Mouse (Mus musculus): ENCODE data around the gene Tbcel. TPM values are rescaled to one million over a fixed set of nuclear protein-coding genes. Genes with fewer than 3 reads are reported as not detected.

Gene Tbcel
- polyA plus RNA-seq, 1 experiment = 2.0 TPM

DNA sequence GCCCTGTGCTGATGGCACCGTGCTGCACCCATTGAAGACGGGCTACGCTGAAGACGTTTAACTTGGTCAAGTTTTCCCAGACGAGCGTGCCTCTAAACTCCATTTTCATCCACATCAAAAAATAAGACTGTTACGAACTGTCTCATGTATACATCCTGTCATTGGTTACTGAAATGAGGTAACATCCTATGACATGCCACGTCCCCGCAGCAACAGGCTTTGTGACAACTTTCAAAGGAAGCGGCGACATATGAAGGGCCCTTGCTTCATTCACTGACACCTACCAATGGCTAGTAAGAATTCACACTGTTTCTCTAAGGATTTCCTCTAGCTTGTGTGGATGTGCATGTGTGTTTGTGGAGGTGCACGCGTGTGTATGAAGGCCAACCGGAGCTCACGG is 38.3 kb downstream of the Tbcel start:
- Histone ChIP-seq H3K4me1 (peaks cover 79% of the 10 kb centered on the region), H3K27me3 (replicated peaks) (no peaks in the 10 kb centered on the region), H3K9me3 (no peaks in the 10 kb centered on the region), H3K36me3 (replicated peaks; ENCODE audit: low read length) (peaks cover 32% of the 10 kb centered on the region), H3K4me3 (replicated peaks) (no peak overlapping the region)
- TF ChIP-seq FLI1 (IDR thresholded peaks at IDR 0.05; ENCODE audit: low read length) (no peak), GATA1 (IDR thresholded peaks at IDR 0.05; ENCODE audit: borderline replicate concordance, low read length) (no peak)

DNA sequence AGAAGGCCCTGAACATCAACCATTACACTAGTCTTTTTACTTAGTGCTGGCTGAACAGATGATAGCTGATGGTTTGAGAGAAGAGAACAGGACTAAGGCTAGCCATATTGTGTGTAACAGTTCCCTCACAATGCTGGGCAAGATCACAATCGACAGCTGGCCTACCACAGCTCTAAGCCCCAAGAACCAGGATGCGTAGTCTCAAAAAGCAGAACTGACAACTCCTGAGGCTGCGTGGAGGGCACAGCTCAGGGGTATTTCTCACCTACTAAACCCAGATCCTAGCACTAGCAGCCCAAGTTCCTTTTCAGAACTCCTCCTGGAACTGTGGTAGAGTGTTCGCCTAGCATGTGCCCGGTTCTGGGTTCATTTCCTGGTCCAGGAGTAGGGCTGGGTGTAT is 39.2 kb downstream of the Tbcel start:
- Histone ChIP-seq H3K9me3 (no peaks in the 10 kb centered on the region), H3K27me3 (replicated peaks) (no peaks in the 10 kb centered on the region), H3K4me3 (replicated peaks) (no peak overlapping the region), H3K36me3 (replicated peaks; ENCODE audit: low read length) (peaks cover 32% of the 10 kb centered on the region), H3K4me1 (peaks cover 86% of the 10 kb centered on the region)
- TF ChIP-seq FLI1 (IDR thresholded peaks at IDR 0.05; ENCODE audit: low read length) (no peak), GATA1 (IDR thresholded peaks at IDR 0.05; ENCODE audit: borderline replicate concordance, low read length) (no peak)

DNA sequence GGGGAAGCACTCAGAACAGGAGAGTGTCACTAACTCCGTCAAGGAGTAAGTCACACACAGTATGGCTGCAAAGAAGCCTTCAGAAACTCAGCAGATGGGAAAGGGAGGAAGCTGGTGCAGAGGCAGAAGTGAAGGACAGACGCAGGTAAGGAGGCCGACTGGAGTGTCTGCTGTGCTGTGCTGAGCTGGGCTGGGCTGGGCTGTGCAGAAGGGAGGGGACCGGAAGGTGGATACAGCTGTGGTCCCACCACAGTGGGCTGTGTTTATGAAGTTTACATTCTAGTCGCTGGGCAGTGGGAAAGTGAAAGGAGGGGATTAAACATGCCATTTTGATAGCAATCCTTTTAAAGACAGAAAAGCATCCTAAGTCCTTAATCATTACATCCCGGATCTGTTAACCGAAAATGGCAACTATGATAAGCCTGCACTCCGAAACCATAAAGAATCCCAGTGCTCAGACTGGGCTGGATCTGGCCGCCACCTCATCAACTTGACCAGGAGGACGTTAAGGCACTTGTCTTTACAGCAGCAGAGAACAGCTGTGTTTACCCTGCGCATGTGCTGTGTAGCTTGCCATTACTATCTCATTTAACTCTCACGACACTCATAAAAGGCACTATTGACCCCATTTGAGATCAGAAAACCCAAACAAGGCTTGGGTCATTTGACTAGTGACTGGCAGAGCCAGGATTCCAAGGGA is 40.3 kb downstream of the Tbcel start:
- no peak for TF ChIP-seq GATA1 (IDR thresholded peaks at IDR 0.05; ENCODE audit: borderline replicate concordance, low read length)
- no peak for TF ChIP-seq FLI1 (IDR thresholded peaks at IDR 0.05; ENCODE audit: low read length)
- Histone ChIP-seq H3K9me3 (no peaks in the 10 kb centered on the region), H3K4me3 (replicated peaks) (peak overlapping the region; percentile 59), H3K27me3 (replicated peaks) (no peaks in the 10 kb centered on the region), H3K36me3 (replicated peaks; ENCODE audit: low read length) (peaks cover 34% of the 10 kb centered on the region), H3K4me1 (peaks cover 89% of the 10 kb centered on the region)

DNA sequence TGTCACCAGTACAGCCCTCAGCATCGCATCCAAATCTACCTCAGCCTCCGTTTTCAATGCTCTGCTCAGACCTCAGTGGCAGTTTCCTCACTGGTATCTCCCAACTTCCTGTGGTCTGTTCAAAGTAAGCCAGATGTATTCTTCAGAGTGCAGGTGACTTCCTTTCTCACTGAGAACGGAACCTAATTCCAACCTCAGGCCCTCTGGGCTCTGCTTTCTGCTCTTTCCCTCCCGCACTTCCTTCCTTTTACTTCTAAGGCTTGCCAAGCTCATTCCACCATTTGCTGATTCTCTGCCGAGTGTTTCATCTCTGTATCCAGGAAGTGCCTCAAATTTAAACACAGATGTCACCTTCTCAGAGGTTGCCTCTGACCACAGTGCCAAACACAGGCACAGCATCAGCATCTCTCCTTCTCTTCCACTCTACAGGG is 41.9 kb downstream of the Tbcel start:
- no peaks in the 10 kb centered on the region for H3K9me3 ChIP-seq
- no peaks in the 10 kb centered on the region for H3K27me3 ChIP-seq (replicated peaks)
- peaks cover 34% of the 10 kb centered on the region for H3K36me3 ChIP-seq (replicated peaks; ENCODE audit: low read length)
- peak overlapping the region; percentile 59 for H3K4me3 ChIP-seq (replicated peaks)
- TF ChIP-seq GATA1 (IDR thresholded peaks at IDR 0.05; ENCODE audit: borderline replicate concordance, low read length) (no peak), FLI1 (IDR thresholded peaks at IDR 0.05; ENCODE audit: low read length) (no peak)
- H3K4me1 ChIP-seq = peaks cover 92% of the 10 kb centered on the region

DNA sequence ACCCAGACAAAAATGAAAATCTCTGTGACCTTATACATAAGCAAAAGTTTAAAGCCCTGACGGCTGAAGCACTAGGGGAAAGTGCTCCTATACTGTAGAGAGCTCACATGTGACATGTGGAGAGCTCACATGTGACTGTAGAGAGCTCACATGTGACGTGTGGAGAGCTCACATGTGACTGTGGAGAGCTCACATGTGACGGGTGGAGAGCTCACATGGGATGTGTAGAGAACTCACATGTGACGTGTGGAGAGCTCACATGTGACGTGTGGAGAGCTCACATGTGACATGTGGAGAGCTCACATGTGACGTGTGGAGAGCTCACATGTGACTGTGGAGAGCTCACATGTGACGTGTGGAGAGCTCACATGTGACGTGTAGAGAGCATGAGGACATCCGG is 43.4 kb downstream of the Tbcel start:
- Histone ChIP-seq H3K9me3 (no peaks in the 10 kb centered on the region), H3K36me3 (replicated peaks; ENCODE audit: low read length) (peaks cover 30% of the 10 kb centered on the region), H3K4me1 (peaks cover 93% of the 10 kb centered on the region), H3K4me3 (replicated peaks) (no peak overlapping the region), H3K27me3 (replicated peaks) (no peaks in the 10 kb centered on the region)
- TF ChIP-seq GATA1 (IDR thresholded peaks at IDR 0.05; ENCODE audit: borderline replicate concordance, low read length) (no peak), FLI1 (IDR thresholded peaks at IDR 0.05; ENCODE audit: low read length) (no peak)

DNA sequence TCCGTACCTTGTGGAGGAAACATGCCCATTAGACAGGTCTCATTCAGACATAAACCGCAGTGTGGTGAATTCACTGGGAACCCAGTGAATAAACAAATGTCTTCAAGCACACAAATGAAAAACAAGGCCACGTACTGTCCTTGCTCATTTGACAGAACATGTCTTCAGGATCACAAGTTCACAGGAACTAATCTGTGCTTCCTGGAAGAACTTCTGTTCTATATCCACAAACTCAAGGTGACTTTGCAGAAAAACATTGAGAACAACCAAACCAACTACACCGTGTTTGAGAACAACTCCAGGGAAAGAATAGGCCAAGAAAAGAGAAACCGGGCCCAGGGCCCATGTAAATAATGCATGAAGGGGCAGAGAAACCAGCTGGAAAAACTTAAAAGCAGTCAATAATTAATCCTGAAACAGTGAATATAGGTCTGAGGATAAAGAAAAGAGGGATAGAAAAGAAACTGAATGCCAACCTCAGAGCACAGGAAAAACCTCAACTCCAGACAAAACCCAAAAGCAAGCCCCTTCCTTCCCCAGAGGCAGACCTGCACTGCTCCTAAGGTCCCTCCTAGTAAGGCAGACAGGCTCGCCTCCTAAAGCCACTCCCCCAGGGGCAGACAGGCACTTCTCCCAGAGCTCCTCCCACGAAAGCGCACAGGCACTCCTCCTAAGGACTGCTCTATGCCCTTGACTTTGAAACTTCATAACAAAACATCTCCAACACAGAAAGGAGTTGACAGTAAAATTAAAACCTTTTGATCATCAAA is 44.2 kb downstream of the Tbcel start:
- Histone ChIP-seq H3K36me3 (replicated peaks; ENCODE audit: low read length) (peaks cover 28% of the 10 kb centered on the region), H3K4me1 (peaks cover 95% of the 10 kb centered on the region), H3K27me3 (replicated peaks) (no peaks in the 10 kb centered on the region), H3K4me3 (replicated peaks) (peak overlapping the region; percentile 78), H3K9me3 (no peaks in the 10 kb centered on the region)
- TF ChIP-seq GATA1 (IDR thresholded peaks at IDR 0.05; ENCODE audit: borderline replicate concordance, low read length) = no peak

DNA sequence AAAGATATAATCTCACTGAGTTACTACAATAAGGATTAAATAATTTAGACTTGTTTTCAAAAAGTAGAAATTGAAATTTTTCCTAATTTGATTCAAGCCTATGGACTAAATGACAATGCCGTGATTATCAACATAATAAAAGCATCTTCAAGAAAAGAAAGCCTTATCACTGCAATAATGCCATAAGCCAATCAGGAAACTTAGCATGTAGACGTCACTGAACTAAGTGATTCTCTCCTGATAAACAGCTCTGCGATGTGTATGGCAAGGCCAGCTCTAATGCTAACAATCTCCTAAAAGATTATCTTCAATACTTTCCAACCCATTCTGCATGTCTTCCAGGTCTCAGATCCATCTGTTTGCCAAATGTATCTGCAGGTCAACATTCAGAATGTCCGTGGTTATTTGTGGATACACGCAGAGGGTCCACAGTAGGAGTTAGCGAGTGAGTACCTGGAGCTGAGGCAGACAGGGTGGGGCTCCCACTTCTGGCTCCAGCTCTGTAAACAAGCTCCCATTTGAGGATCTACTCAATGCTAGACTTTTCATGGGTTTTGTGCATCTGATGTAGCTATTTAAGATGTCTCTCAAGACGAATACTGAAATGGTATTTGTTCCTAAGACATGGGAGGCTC is 44.9 kb downstream of the Tbcel start:
- Histone ChIP-seq H3K36me3 (replicated peaks; ENCODE audit: low read length) (peaks cover 31% of the 10 kb centered on the region), H3K4me3 (replicated peaks) (peak overlapping the region; percentile 75)

DNA sequence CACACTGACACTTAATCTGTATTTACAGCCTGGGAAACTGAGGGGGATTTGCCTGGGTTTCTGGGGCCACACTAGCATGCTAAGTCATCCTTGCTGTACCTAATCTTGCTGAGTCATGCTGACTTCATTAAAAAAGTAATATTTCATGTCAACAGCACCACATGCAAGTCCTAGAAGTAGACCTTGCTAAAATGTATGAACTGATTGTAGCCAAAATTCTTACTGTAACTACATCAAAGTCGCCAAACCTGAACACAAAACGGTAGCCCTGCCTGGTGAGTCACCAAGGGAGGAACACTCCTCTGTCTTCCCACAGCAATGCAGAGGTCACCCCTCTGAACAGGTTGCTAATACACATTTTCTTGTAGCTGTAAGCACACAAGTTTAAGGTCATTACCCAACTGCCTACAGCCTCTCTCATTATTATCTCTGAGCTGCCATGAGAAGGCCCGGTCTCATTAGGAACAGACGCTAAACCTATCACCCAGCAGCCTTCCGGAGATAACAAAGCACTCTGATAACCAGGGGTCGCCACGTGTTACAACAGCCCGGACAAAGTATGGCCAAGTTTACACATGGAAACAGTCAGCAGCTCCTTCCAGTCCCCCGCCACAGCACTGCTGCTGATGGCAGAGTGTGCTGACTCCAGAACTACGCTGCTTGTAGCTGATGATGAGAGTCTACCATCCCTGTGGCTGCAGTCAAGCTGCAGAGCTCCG is 46.1 kb downstream of the Tbcel start:
- Histone ChIP-seq H3K36me3 (replicated peaks; ENCODE audit: low read length) (peaks cover 28% of the 10 kb centered on the region), H3K4me3 (replicated peaks) (peak overlapping the region; percentile 88), H3K4me1 (peaks cover 87% of the 10 kb centered on the region), H3K27me3 (replicated peaks) (no peaks in the 10 kb centered on the region), H3K9me3 (no peaks in the 10 kb centered on the region)
- TF ChIP-seq FLI1 (IDR thresholded peaks at IDR 0.05; ENCODE audit: low read length) = no peak
- peak; percentile 19; the same call in 1 of the 3 replicates for TF ChIP-seq GATA1 (IDR thresholded peaks at IDR 0.05; ENCODE audit: borderline replicate concordance, low read length)

More for the DNA sequence above, 44.9 kb downstream of the Tbcel start:
- Histone ChIP-seq H3K4me1 (peaks cover 95% of the 10 kb centered on the region), H3K9me3 (no peaks in the 10 kb centered on the region), H3K27me3 (replicated peaks) (no peaks in the 10 kb centered on the region)
- TF ChIP-seq FLI1 (IDR thresholded peaks at IDR 0.05; ENCODE audit: low read length) (no peak), GATA1 (IDR thresholded peaks at IDR 0.05; ENCODE audit: borderline replicate concordance, low read length) (no peak)

DNA sequence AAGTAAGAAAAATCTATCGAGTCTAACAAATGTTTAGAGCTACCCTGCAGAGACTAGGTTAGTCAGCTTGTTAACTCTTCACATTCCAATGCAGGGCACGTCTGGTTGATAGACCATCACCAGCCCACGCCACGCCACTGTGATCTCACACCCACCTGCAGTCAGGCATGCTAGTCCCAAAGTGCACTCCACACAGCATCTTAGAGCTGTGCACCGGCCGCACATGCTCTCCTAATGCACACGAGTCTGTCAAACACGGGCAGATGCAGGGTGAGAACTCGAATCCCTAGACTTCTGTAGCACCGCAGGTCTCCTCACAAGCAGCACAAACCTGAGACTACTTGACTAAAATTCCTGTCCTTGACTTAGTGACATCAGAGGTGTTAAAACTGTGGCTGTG is 47.3 kb downstream of the Tbcel start:
- Histone ChIP-seq H3K4me1 (peaks cover 75% of the 10 kb centered on the region), H3K4me3 (replicated peaks) (peak overlapping the region; percentile 80), H3K9me3 (no peaks in the 10 kb centered on the region), H3K36me3 (replicated peaks; ENCODE audit: low read length) (peaks cover 34% of the 10 kb centered on the region), H3K27me3 (replicated peaks) (no peaks in the 10 kb centered on the region)
- TF ChIP-seq GATA1 (IDR thresholded peaks at IDR 0.05; ENCODE audit: borderline replicate concordance, low read length) = no peak
- no peak for TF ChIP-seq FLI1 (IDR thresholded peaks at IDR 0.05; ENCODE audit: low read length)

Data from megakaryocyte, embryonic 14.5 days (primary cell).